Mouse (Mus musculus): Measurements from ENCODE around the gene Hdac10. TPM values are rescaled to one million over a fixed set of nuclear protein-coding genes. Genes with fewer than 3 reads are reported as not detected.

Gene Hdac10
- total and polyA plus RNA-seq, 2 experiments, result 10.0 to 22.0 TPM

DNA sequence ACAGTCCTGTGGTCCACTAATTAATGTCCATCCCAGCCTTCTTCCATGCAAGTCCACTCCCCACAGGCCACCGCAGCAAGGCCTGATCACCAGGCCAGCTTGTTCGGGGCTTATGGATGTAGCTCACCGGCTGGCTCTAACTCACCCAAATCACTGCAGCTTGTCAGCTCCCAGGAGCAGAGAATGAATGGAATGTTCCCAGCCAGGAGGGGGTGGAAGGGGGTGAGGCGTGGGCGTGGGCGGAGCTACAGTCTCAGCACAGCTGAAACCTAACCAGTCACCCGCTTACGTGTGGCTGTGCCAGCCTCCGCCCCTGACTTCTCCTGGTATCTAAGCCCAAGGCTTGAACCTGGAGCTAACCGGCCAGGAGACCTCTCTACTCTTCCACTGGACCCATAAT, 40.9 kb upstream of the Hdac10 start:
- H3K79me2 ChIP-seq (ENCODE audit: control insufficient read depth, insufficient read depth, low read length), result peaks cover 40% of the 10 kb centered on the region; the same call in 1 of the 2 replicates
- no peak overlapping the region for H3K9ac ChIP-seq (ENCODE audit: low read depth, low read length)
- 20% methylated on average over 10 of the region's 10 CpGs for WGBS
- H3K36me3 ChIP-seq (ENCODE audit: control insufficient read depth, insufficient read depth, low read length), result peaks cover 25% of the 10 kb centered on the region; the same call in 1 of the 2 replicates
- DNase-seq (ENCODE audit: extremely low read depth, low read depth, low spot score), result peak; percentile 69
- H3K4me3 ChIP-seq (ENCODE audit: insufficient read depth, low read depth, low read length), result no peak overlapping the region
- TF ChIP-seq CTCF (IDR thresholded peaks at IDR 0.05; ENCODE audit: low read depth, low read length) (no peak), POLR2A (IDR thresholded peaks at IDR 0.05; ENCODE audit: extremely low read depth, insufficient read depth, low read length) (no peak)
- H3K4me1 ChIP-seq (ENCODE audit: control insufficient read depth, insufficient read depth, low read length), result peaks cover 33% of the 10 kb centered on the region
- H3K27me3 ChIP-seq (ENCODE audit: control insufficient read depth, insufficient read depth, low read length), result no peaks in the 10 kb centered on the region
- peak overlapping the region; percentile 60 for H3K27ac ChIP-seq (replicated peaks; ENCODE audit: insufficient read depth, low read depth, low read length)

- Histone ChIP-seq H3K4me1 (ENCODE audit: control insufficient read depth, insufficient read depth, low read length) (peaks cover 28% of the 10 kb centered on the region), H3K27ac (replicated peaks; ENCODE audit: insufficient read depth, low read depth, low read length) (0 out of 2 replicates have a peak overlapping the region, but pooled peaks have one; percentile 2), H3K27me3 (ENCODE audit: control insufficient read depth, insufficient read depth, low read length) (no peaks in the 10 kb centered on the region), H3K9ac (ENCODE audit: low read depth, low read length) (no peak overlapping the region), H3K4me3 (ENCODE audit: insufficient read depth, low read depth, low read length) (no peak overlapping the region), H3K79me2 (ENCODE audit: control insufficient read depth, insufficient read depth, low read length) (peaks cover 35% of the 10 kb centered on the region; the same call in 1 of the 2 replicates), H3K36me3 (ENCODE audit: control insufficient read depth, insufficient read depth, low read length) (peaks cover 30% of the 10 kb centered on the region)
- WGBS, result 72% methylated on average over 10 of the region's 10 CpGs
- DNase-seq (ENCODE audit: extremely low read depth, low read depth, low spot score), result no peak
- TF ChIP-seq POLR2A (IDR thresholded peaks at IDR 0.05; ENCODE audit: extremely low read depth, insufficient read depth, low read length) (no peak), CTCF (IDR thresholded peaks at IDR 0.05; ENCODE audit: low read depth, low read length) (no peak)
These were observed 40.4 kb upstream of the Hdac10 start for GRCm38 (mm10) chr15:89168922-89169321.

GRCm38 (mm10) chr15:89165478-89165877, 37.0 kb upstream of the Hdac10 start:
- no peaks in the 10 kb centered on the region for H3K27me3 ChIP-seq (ENCODE audit: control insufficient read depth, insufficient read depth, low read length)
- DNase-seq (ENCODE audit: extremely low read depth, low read depth, low spot score), result no peak
- peaks cover 10% of the 10 kb centered on the region; the same call in 1 of the 2 replicates for H3K79me2 ChIP-seq (ENCODE audit: control insufficient read depth, insufficient read depth, low read length)
- no peak overlapping the region for H3K27ac ChIP-seq (replicated peaks; ENCODE audit: insufficient read depth, low read depth, low read length)
- H3K4me3 ChIP-seq (ENCODE audit: insufficient read depth, low read depth, low read length), result no peak overlapping the region
- H3K9ac ChIP-seq (ENCODE audit: low read depth, low read length), result no peak overlapping the region
- H3K36me3 ChIP-seq (ENCODE audit: control insufficient read depth, insufficient read depth, low read length), result peaks cover 56% of the 10 kb centered on the region
- H3K4me1 ChIP-seq (ENCODE audit: control insufficient read depth, insufficient read depth, low read length), result peaks cover 12% of the 10 kb centered on the region; the same call in 1 of the 2 replicates
- TF ChIP-seq CTCF (IDR thresholded peaks at IDR 0.05; ENCODE audit: low read depth, low read length), result no peak
- TF ChIP-seq POLR2A (IDR thresholded peaks at IDR 0.05; ENCODE audit: extremely low read depth, insufficient read depth, low read length), result no peak
- 93% methylated on average over 12 of the region's 12 CpGs for WGBS

DNA sequence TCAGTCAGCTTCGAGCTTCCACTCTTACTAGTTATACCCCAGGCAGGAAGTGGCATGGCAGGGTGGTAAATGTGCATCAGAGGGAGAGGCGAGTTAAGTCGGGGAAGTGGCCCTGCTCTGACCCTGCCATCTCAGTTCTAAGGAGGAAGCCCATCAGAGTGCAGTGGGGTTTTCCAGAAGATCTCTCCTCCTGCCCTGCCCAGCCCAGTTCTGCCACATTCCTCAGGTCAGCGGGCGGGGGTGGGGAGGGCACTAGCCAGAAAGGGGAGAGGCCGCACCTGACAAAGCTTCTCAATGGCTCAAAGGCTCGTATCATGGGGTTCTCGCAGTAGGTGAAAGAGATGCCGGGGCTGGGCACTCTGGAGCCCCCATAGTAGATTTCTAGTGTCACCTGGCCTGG, 32.9 kb upstream of the Hdac10 start:
- Histone ChIP-seq H3K27ac (replicated peaks; ENCODE audit: insufficient read depth, low read depth, low read length) (no peak overlapping the region), H3K9ac (ENCODE audit: low read depth, low read length) (no peak overlapping the region), H3K27me3 (ENCODE audit: control insufficient read depth, insufficient read depth, low read length) (no peaks in the 10 kb centered on the region), H3K4me3 (ENCODE audit: insufficient read depth, low read depth, low read length) (no peak overlapping the region), H3K79me2 (ENCODE audit: control insufficient read depth, insufficient read depth, low read length) (no peaks in the 10 kb centered on the region), H3K4me1 (ENCODE audit: control insufficient read depth, insufficient read depth, low read length) (no peaks in the 10 kb centered on the region), H3K36me3 (ENCODE audit: control insufficient read depth, insufficient read depth, low read length) (peaks cover 65% of the 10 kb centered on the region)
- DNase-seq (ENCODE audit: extremely low read depth, low read depth, low spot score), result no peak
- TF ChIP-seq POLR2A (IDR thresholded peaks at IDR 0.05; ENCODE audit: extremely low read depth, insufficient read depth, low read length), result no peak
- TF ChIP-seq CTCF (IDR thresholded peaks at IDR 0.05; ENCODE audit: low read depth, low read length), result no peak
- 78% methylated on average over 9 of the region's 9 CpGs for WGBS

- Histone ChIP-seq H3K27ac (replicated peaks; ENCODE audit: insufficient read depth, low read depth, low read length) (no peak overlapping the region), H3K4me3 (ENCODE audit: insufficient read depth, low read depth, low read length) (no peak overlapping the region), H3K36me3 (ENCODE audit: control insufficient read depth, insufficient read depth, low read length) (peaks cover 47% of the 10 kb centered on the region), H3K9ac (ENCODE audit: low read depth, low read length) (no peak overlapping the region), H3K79me2 (ENCODE audit: control insufficient read depth, insufficient read depth, low read length) (no peaks in the 10 kb centered on the region), H3K4me1 (ENCODE audit: control insufficient read depth, insufficient read depth, low read length) (no peaks in the 10 kb centered on the region), H3K27me3 (ENCODE audit: control insufficient read depth, insufficient read depth, low read length) (no peaks in the 10 kb centered on the region)
- peak; percentile 59 for DNase-seq (ENCODE audit: extremely low read depth, low read depth, low spot score)
- 84% methylated on average over 16 of the region's 16 CpGs for WGBS
- no peak for TF ChIP-seq POLR2A (IDR thresholded peaks at IDR 0.05; ENCODE audit: extremely low read depth, insufficient read depth, low read length)
- no peak for TF ChIP-seq CTCF (IDR thresholded peaks at IDR 0.05; ENCODE audit: low read depth, low read length)
These were observed 30.0 kb upstream of the Hdac10 start for GRCm38 (mm10) chr15:89158516-89158915.

DNA sequence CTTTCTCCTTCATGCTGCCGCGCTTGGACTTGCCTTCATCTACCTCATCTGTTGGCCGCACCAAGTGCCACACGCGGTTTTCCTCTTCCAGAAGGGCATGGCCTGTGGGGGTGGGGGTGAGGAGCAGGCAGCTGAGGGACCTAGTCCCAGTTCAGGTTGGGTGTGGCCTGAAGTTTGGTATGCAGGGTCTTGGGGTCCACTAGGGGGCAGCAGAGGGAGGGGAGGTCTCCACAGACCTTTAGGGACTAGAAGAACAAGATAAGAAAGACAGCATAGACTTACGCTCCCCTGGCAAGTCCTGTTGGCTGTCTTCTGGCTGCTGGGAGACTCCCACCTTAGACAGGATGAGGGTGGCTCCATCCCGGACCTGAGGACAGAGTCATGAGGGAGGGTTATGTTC, 29.5 kb upstream of the Hdac10 start:
- peak; percentile 57 for DNase-seq (ENCODE audit: extremely low read depth, low read depth, low spot score)
- 65% methylated on average over 7 of the region's 7 CpGs for WGBS
- TF ChIP-seq POLR2A (IDR thresholded peaks at IDR 0.05; ENCODE audit: extremely low read depth, insufficient read depth, low read length) (no peak), CTCF (IDR thresholded peaks at IDR 0.05; ENCODE audit: low read depth, low read length) (peak; percentile 84)

More for the DNA sequence above, 29.5 kb upstream of the Hdac10 start:
- H3K27ac ChIP-seq (replicated peaks; ENCODE audit: insufficient read depth, low read depth, low read length), result no peak overlapping the region
- H3K4me3 ChIP-seq (ENCODE audit: insufficient read depth, low read depth, low read length), result no peak overlapping the region
- no peaks in the 10 kb centered on the region for H3K27me3 ChIP-seq (ENCODE audit: control insufficient read depth, insufficient read depth, low read length)
- H3K79me2 ChIP-seq (ENCODE audit: control insufficient read depth, insufficient read depth, low read length), result no peaks in the 10 kb centered on the region
- peaks cover 42% of the 10 kb centered on the region for H3K36me3 ChIP-seq (ENCODE audit: control insufficient read depth, insufficient read depth, low read length)
- no peaks in the 10 kb centered on the region for H3K4me1 ChIP-seq (ENCODE audit: control insufficient read depth, insufficient read depth, low read length)
- H3K9ac ChIP-seq (ENCODE audit: low read depth, low read length), result no peak overlapping the region
